Mouse (Mus musculus) right cerebral cortex, postnatal 4 days (tissue): ENCODE results near the gene Spr.
A peak's percentile ranks its signal among the peaks of the same experiment; 100 is the strongest.
"Not testable (repeated sequence)": the region's sequence is repeated elsewhere in the genome, so short reads cannot be mapped to it uniquely, and the experiment has no call there.

Experiments used
- DNase-seq: peaks from one replicate; pipeline ENCODE4 v3.0.0-alpha.2; 2022

Gene Spr

DNA sequence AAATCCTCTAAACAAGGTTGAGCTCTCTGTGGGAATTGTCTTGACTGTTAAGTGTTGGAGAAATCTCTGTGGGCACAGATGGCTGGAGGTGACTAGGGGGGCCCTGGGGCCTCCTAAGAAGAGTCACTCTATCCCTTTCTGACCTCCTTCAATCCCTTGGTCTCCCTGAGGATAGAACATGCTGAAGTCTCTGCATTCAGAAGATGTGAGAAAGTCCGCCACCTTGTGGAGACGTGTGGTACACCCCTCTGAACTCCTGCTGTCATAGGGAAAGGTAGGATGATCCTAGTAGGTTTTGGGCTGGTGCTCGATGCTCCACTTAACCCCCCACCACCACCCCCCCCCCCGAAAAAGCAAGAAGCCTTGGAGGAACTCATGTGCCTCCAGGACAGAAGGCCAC lies 5.9 kb downstream of the Spr start:
- DNase-seq = peak; percentile 81

- DNase-seq = not testable (repeated sequence)
Observed at GRCm38 (mm10) chr6:85117545-85118511, 19.7 kb downstream of the Spr start.

DNA sequence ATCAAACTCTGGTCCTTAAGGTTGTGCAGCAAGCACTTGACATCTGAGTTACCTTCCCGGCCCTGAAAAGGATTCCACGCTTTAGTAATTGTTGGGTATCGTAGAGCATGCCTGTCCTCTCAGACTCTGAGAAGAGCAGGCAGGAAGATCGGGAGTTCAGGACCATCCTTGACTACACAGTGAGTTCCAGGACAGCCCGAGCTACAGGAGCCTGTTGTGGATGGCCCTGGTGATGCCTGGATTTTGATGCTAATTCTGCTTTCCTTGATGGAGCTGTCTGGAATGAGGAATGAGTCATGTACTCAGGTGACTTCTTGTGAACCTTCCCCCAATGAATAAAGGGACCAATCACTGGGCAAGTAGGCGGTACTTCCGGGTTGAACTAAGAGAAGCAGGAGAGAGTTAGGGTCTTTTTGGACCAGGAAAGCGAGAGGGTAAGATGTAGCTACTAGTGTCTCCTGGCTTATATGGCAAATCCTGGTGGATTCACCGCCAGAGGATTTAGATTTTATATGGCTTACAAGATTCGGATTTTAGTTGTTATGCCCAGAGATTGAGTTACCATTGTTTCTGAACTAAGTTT lies 32.4 kb downstream of the Spr start:
- no peak for DNase-seq

GRCm38 (mm10) chr6:85103321-85103720 lies 34.2 kb downstream of the Spr start:
- DNase-seq = no peak

- no peak for DNase-seq
Observed at GRCm38 (mm10) chr6:85096441-85096840, 41.1 kb downstream of the Spr start.

DNA sequence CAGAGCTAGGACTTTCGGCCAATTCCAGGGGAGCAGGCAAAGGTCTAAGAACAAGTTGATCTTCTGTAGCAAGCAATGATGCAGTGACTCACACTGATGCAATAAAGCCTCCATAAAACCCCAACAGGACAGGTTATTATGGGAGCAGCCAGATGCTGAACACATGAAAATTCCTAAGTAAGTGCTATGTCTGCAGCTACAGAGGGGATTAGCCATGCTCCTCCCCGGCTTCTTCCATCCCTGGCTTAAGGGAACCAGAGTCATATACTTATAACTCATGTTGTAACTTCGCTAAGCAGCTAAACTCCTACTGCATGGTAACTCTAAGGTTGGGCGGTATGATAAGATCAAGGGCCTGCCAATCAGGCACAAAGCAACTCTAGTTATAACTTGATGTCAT lies 50.1 kb downstream of the Spr start:
- no peak for DNase-seq

DNA sequence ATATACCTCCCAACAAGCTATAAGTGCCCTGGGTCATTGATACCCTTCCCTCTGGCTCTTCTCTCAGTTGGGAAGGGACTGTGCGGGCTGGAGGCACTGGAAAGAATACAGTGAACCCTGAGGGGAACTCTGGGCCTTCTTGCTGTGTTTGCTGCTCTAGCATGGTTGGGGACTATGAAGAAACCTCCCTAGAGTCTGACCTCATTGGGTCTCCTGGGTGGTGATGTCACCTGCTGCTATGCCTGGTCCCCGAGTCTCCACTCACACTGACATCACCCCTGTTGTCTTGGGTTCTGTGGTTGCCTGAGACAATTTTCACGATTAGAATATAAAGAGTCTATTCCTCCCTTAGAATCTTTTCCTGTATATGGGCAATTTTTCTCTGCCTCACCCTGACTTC lies 50.9 kb downstream of the Spr start:
- no peak for DNase-seq
